Mouse (Mus musculus): Measurements from ENCODE around the gene Tm6sf1. TPM values are rescaled to one million over a fixed set of nuclear protein-coding genes. Genes with fewer than 3 reads are reported as not detected.
"Not testable (repeated sequence)": the region's sequence is repeated elsewhere in the genome, so short reads cannot be mapped to it uniquely, and the experiment has no call there.

Gene Tm6sf1
- 13.2 and 14.3 TPM in 2 replicates for polyA plus RNA-seq (2015; fragmentation: Nextera tagmentation; extraction: Ambion mirVana)

DNA sequence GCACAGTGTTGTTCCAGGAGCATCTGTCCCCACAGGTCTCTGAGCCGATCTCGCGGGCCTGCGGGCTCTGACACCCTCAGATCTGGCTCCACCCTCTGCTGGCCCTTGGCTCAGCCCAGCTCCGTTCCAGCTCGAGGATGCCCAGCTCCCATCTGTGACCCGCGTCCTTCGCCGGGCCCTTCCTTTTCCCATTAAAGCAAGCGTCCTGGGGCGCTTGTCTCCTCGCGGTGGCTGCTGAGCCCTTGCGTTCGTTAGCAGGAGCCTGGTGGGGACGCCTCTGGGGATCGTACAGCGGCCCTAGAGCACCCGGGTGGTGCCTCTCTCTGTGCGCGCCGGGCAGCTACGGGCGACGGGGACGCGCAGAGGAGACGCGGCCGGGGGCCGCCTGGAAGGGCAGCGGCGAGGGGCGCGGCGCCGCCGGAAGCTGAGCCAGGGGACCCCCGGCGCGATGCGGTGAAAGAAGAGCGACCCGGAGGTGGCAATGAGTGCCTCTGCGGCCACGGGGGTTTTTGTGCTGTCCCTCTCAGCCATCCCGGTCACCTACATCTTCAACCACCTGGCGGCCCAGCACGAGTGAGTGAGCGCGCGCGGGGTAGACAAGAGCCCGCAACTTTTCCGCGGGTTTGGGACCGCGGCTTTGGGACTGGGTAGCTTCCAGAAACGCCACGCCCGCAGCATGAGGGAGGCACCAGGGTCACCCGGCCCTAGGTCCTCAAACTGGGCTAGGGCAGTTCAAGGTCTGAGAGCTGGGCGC lies at the start of gene Tm6sf1:
Gene Tm6sf1, plus strand, starts transcription at position 34 of the 754 bp plus-strand sequence.
- no peaks in the 10 kb centered on the region for H3K9me3 ChIP-seq (ENCODE audit: low read length)
- peak; percentile 77 for ATAC-seq (ENCODE audit: low FRiP score, low TSS enrichment)
- under 1% methylated on average over 64 of the region's 64 CpGs for WGBS

DNA sequence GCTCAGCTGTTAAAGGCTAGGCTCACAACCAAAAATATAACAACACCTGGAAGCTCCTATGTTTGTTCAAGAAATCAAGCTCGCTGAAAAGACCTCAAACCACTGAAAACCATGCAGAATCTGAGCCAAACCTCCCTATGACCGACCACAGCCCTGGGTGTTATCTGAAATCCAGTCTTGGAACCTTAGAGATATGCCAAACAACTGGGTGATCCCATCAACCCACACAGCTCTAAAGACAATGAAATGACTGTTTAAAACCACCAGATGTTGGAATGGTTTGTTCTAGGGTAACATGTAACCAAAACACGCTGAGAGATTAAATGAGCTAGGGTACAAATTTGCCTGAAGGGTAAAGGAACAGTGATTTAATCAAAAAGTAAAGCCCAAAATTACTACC lies 33.9 kb upstream of the Tm6sf1 start:
- H3K9ac ChIP-seq (replicated peaks; ENCODE audit: low read length): no peak overlapping the region
- ATAC-seq (ENCODE audit: low FRiP score, low TSS enrichment): no peak
- no peaks in the 10 kb centered on the region for H3K9me3 ChIP-seq (ENCODE audit: low read length)
- no peaks in the 10 kb centered on the region for H3K36me3 ChIP-seq (ENCODE audit: insufficient read depth, low read length)
- no peak overlapping the region for H3K4me2 ChIP-seq (replicated peaks; ENCODE audit: low read depth, low read length)
- H3K4me1 ChIP-seq (ENCODE audit: insufficient read depth, low read length): peaks cover 34% of the 10 kb centered on the region
- 58% methylated on average over 3 of the region's 3 CpGs for WGBS
- H3K4me3 ChIP-seq (ENCODE audit: low read length): no peak overlapping the region
- no peaks in the 10 kb centered on the region for H3K27me3 ChIP-seq (ENCODE audit: insufficient read depth, low read length)
- no peak overlapping the region for H3K27ac ChIP-seq (ENCODE audit: low read length)

More for the DNA sequence above, at the start of gene Tm6sf1:
- H3K9ac ChIP-seq (replicated peaks; ENCODE audit: low read length): peak within 1 kb of the TSS; percentile 72
- H3K27ac ChIP-seq (ENCODE audit: low read length): peak within 1 kb of the TSS; percentile 43
- H3K4me1 ChIP-seq (ENCODE audit: insufficient read depth, low read length): peaks cover 17% of the 10 kb centered on the region
- no peaks in the 10 kb centered on the region for H3K36me3 ChIP-seq (ENCODE audit: insufficient read depth, low read length)
- H3K27me3 ChIP-seq (ENCODE audit: insufficient read depth, low read length): peaks cover 16% of the 10 kb centered on the region; the same call in 1 of the 2 replicates
- H3K4me2 ChIP-seq (replicated peaks; ENCODE audit: low read depth, low read length): peak within 1 kb of the TSS; percentile 91
- H3K4me3 ChIP-seq (ENCODE audit: low read length): peak within 1 kb of the TSS; percentile 70

DNA sequence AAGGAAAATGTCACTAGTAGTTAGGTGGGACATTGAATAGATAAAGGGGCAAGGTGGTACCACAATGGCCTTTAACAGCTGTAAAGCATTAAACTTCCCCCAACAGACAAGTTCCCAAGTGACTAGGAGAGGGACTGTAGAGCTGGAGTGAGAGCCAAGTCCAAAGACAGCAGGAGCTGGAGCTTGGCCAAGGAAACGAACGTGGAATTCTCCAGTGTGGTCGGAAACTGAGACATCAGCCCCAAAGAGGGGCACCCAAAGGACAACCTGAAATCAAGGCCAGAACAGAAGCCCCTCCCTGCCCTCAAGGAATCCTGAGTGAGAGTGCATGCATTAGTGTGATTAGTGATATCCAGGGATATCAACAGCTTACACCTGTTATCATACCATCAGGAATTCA lies 33.4 kb upstream of the Tm6sf1 start:
- peaks cover 38% of the 10 kb centered on the region for H3K4me1 ChIP-seq (ENCODE audit: insufficient read depth, low read length)
- H3K4me3 ChIP-seq (ENCODE audit: low read length): no peak overlapping the region
- ATAC-seq (ENCODE audit: low FRiP score, low TSS enrichment): no peak
- no peak overlapping the region for H3K27ac ChIP-seq (ENCODE audit: low read length)
- no peaks in the 10 kb centered on the region for H3K36me3 ChIP-seq (ENCODE audit: insufficient read depth, low read length)
- no peaks in the 10 kb centered on the region for H3K9me3 ChIP-seq (ENCODE audit: low read length)
- H3K9ac ChIP-seq (replicated peaks; ENCODE audit: low read length): no peak overlapping the region
- no peaks in the 10 kb centered on the region for H3K27me3 ChIP-seq (ENCODE audit: insufficient read depth, low read length)
- H3K4me2 ChIP-seq (replicated peaks; ENCODE audit: low read depth, low read length): no peak overlapping the region
- WGBS: 24% methylated on average over 3 of the region's 3 CpGs

DNA sequence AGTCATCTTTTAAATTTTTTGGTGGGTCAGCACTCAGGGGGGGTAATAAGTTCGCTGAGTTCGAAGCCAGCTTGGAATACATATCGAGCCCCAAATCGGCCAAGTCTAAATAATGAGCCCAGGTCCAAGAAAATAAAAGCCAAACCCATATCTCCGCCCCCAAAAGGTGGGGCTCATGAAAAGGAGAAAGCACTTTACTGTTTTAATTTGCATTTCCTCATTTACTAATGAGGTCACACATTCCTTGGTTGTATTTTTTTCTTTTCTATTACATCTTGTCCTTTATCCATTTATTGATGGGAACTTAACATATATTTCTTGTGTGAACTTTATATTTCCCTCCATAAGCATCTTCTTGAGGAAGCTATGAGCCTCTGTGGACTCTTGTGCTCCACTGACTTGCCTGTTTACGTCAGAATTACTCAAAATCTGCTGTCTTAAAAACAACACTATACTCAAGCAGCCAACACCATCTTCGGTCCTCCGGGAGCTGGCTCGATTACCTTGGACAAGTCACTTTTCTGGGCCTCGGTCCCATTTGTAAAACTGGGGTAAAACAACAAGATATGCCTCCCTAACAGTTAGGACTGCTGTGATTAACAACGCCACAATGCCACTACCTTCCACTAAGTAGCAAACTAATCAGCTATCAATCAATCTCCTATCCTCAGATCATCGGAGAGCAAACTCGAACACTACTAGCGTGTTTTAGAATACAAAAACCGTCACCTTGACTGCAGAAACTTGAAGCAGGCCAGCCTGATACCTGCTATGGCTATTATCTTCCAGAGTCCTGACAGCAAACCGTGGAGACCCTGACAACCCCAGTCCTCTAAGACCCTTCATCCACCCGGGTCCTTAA lies 30.8 kb upstream of the Tm6sf1 start:
- 24% methylated on average over 17 of the region's 17 CpGs for WGBS

DNA sequence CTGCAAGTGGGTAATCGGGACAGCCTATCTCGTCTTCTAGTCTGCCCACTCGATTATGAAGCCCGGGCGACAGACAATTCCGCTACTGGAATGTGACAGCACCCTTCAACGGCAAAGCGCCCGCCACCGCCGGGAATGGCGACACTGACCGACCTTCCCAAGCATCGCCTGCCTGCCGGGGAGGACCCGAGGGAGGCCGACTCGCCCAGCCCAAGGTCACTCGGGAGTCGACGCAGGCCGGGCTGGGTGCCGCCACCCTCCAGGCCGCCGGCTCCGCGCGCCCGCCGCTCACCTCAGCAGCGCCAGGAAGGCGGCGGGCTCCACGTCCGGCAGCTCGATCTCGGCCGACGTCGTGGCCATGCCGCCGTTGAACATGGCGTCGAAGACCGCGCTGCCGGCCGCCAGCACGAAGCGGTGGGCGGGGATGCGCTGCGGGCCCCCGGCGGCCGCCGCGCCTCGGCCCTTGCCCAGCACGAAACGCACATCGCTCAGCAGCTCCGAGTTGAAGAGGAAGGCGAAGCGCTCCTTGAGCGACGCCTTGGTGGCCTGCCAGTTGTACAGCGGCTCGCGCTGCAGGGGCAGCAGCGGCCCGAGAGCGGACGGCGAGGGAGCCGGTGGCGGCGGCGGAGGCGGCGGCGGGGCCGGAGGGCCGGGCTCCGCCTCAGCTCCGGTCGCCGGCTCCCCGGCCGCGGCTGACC lies 30.0 kb upstream of the Tm6sf1 start:
- no peaks in the 10 kb centered on the region for H3K9me3 ChIP-seq (ENCODE audit: low read length)
- peak overlapping the region; percentile 90 for H3K4me2 ChIP-seq (replicated peaks; ENCODE audit: low read depth, low read length)
- H3K27ac ChIP-seq (ENCODE audit: low read length): peak overlapping the region; percentile 94
- peak; percentile 80 for ATAC-seq (ENCODE audit: low FRiP score, low TSS enrichment)
- H3K4me3 ChIP-seq (ENCODE audit: low read length): peak overlapping the region; percentile 74
- peak overlapping the region; percentile 75 for H3K9ac ChIP-seq (replicated peaks; ENCODE audit: low read length)
- H3K36me3 ChIP-seq (ENCODE audit: insufficient read depth, low read length): no peaks in the 10 kb centered on the region
- peaks cover 38% of the 10 kb centered on the region for H3K4me1 ChIP-seq (ENCODE audit: insufficient read depth, low read length)
- WGBS: under 1% methylated on average over 68 of the region's 91 CpGs
- no peaks in the 10 kb centered on the region for H3K27me3 ChIP-seq (ENCODE audit: insufficient read depth, low read length)

More for the DNA sequence above, 30.8 kb upstream of the Tm6sf1 start:
- no peak for ATAC-seq (ENCODE audit: low FRiP score, low TSS enrichment)
- Histone ChIP-seq H3K4me2 (replicated peaks; ENCODE audit: low read depth, low read length) (peak overlapping the region; percentile 90), H3K9me3 (ENCODE audit: low read length) (no peaks in the 10 kb centered on the region), H3K27ac (ENCODE audit: low read length) (peak overlapping the region; percentile 94), H3K9ac (replicated peaks; ENCODE audit: low read length) (peak overlapping the region; percentile 75), H3K27me3 (ENCODE audit: insufficient read depth, low read length) (no peaks in the 10 kb centered on the region), H3K4me3 (ENCODE audit: low read length) (peak overlapping the region; percentile 74), H3K36me3 (ENCODE audit: insufficient read depth, low read length) (no peaks in the 10 kb centered on the region), H3K4me1 (ENCODE audit: insufficient read depth, low read length) (peaks cover 38% of the 10 kb centered on the region)

DNA sequence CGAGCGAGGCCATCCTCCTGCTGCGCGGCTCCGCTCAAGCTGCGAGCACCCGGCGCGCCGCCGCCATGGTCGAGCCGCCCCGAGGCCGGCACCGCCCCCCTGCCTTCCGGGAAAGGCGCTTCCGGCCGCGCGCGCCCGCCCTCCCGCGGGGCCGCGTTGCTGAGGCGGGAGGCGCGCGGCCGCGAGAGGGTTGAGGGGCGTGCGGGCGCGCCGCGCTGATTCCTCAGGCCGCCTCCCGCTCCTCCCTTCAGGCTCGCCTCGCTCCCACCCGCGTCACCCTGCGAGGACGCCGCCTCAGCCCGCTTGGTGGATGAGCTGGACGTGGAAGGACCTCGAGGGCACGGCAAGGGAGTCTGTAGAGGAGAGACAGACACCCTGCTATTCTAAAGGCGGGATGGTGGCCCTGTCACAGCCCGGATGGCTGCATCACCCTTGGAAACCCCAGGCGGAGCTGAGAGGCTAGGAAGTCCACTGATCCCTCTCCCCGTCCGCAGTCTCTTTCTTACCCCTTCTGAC lies 29.4 kb upstream of the Tm6sf1 start, which contains the start of gene Btbd1:
Gene Btbd1, minus strand, starts transcription at position 53 of the 516 bp plus-strand sequence.
- Histone ChIP-seq H3K27ac (ENCODE audit: low read length) (peak within 1 kb of the TSS; percentile 94), H3K9me3 (ENCODE audit: low read length) (no peaks in the 10 kb centered on the region), H3K4me2 (replicated peaks; ENCODE audit: low read depth, low read length) (peak within 1 kb of the TSS; percentile 90), H3K4me1 (ENCODE audit: insufficient read depth, low read length) (peaks cover 38% of the 10 kb centered on the region), H3K4me3 (ENCODE audit: low read length) (peak within 1 kb of the TSS; percentile 74), H3K9ac (replicated peaks; ENCODE audit: low read length) (peak within 1 kb of the TSS; percentile 75), H3K36me3 (ENCODE audit: insufficient read depth, low read length) (no peaks in the 10 kb centered on the region), H3K27me3 (ENCODE audit: insufficient read depth, low read length) (no peaks in the 10 kb centered on the region)
- peak; percentile 94 for ATAC-seq (ENCODE audit: low FRiP score, low TSS enrichment)
- WGBS: under 1% methylated on average over 55 of the region's 58 CpGs

DNA sequence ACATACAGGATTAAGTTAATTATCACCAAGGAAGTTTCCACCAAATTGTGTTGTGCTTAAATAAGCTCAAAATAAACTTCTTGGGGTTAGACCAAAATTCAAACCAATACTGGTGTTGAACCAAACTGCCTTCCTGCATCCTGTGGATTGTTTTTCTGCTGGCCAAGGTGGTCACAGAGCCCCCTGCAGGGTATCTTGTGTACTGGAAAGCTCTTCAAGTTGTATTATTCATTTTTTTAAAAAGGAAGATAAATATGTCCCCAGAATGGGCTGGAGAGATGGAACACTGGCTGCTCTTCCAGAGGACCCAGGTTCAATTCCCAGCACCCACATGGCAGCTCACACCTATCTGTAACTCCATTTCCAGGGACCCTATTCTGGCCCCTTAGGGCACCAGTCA lies 24.0 kb upstream of the Tm6sf1 start:
- Histone ChIP-seq H3K4me3 (ENCODE audit: low read length) (no peak overlapping the region), H3K36me3 (ENCODE audit: insufficient read depth, low read length) (no peaks in the 10 kb centered on the region), H3K9me3 (ENCODE audit: low read length) (no peaks in the 10 kb centered on the region), H3K9ac (replicated peaks; ENCODE audit: low read length) (no peak overlapping the region), H3K4me1 (ENCODE audit: insufficient read depth, low read length) (peaks cover 4% of the 10 kb centered on the region; the same call in 1 of the 2 replicates), H3K27me3 (ENCODE audit: insufficient read depth, low read length) (no peaks in the 10 kb centered on the region), H3K4me2 (replicated peaks; ENCODE audit: low read depth, low read length) (no peak overlapping the region), H3K27ac (ENCODE audit: low read length) (no peak overlapping the region)
- ATAC-seq (ENCODE audit: low FRiP score, low TSS enrichment): no peak

DNA sequence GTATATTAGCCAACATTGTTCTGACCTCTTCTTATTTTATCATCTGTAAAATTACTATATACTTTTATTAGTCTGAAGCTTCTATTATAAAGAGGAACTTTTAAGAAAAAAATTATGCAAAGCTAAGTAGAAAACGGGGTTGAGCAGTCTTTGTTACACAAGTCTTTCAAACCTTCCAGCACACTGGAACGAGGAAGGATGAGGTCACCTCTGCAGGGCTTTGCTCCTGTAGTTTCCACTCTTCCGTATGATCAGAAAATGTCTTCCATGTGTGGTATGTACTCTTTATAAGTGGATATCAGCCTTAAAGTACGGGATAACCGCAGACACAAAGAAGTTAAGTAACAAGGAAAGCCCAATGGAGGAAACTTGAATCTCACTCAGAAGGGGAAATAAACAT lies 23.4 kb upstream of the Tm6sf1 start:
- H3K9me3 ChIP-seq (ENCODE audit: low read length): no peaks in the 10 kb centered on the region
- H3K27ac ChIP-seq (ENCODE audit: low read length): no peak overlapping the region
- H3K36me3 ChIP-seq (ENCODE audit: insufficient read depth, low read length): no peaks in the 10 kb centered on the region
- no peak overlapping the region for H3K9ac ChIP-seq (replicated peaks; ENCODE audit: low read length)
- ATAC-seq (ENCODE audit: low FRiP score, low TSS enrichment): no peak
- H3K4me1 ChIP-seq (ENCODE audit: insufficient read depth, low read length): no peaks in the 10 kb centered on the region
- 91% methylated on average over 5 of the region's 5 CpGs for WGBS
- H3K4me2 ChIP-seq (replicated peaks; ENCODE audit: low read depth, low read length): no peak overlapping the region
- no peak overlapping the region for H3K4me3 ChIP-seq (ENCODE audit: low read length)
- no peaks in the 10 kb centered on the region for H3K27me3 ChIP-seq (ENCODE audit: insufficient read depth, low read length)

DNA sequence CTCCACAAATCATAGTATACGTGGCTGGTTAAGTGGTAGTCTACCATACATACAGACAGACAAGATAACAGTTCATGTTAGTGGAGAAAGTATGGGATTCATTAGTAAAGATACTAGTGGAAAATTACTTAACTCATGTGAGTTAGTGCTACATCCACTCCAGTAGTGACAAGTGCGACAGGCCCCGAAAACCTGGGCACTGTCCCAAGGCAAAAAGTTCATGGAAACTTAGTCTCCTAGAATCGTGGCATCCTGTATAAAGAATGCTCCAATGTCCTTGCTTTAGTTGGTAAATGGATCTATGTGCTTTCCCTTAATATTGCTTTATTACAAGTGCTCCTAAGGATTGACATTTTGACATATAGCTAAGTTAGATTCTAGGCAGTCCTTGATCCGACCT lies 21.0 kb upstream of the Tm6sf1 start:
- H3K9me3 ChIP-seq (ENCODE audit: low read length); H3K9ac ChIP-seq (replicated peaks; ENCODE audit: low read length); ATAC-seq (ENCODE audit: low FRiP score, low TSS enrichment); H3K36me3 ChIP-seq (ENCODE audit: insufficient read depth, low read length); H3K27ac ChIP-seq (ENCODE audit: low read length); H3K4me3 ChIP-seq (ENCODE audit: low read length); H3K4me2 ChIP-seq (replicated peaks; ENCODE audit: low read depth, low read length); H3K4me1 ChIP-seq (ENCODE audit: insufficient read depth, low read length); H3K27me3 ChIP-seq (ENCODE audit: insufficient read depth, low read length): not testable (repeated sequence)
- WGBS: 82% methylated on average over 5 of the region's 5 CpGs

Data from kidney, embryonic 16.5 days (tissue).